Mouse (Mus musculus): ENCODE measurements at regions not wholly inside any gene's neighbourhood (a gene's known extent, or its start where the extent isn't known, plus 50 kb on each side); places are given as distances from the start of the nearest gene placed in this dataset.

DNA sequence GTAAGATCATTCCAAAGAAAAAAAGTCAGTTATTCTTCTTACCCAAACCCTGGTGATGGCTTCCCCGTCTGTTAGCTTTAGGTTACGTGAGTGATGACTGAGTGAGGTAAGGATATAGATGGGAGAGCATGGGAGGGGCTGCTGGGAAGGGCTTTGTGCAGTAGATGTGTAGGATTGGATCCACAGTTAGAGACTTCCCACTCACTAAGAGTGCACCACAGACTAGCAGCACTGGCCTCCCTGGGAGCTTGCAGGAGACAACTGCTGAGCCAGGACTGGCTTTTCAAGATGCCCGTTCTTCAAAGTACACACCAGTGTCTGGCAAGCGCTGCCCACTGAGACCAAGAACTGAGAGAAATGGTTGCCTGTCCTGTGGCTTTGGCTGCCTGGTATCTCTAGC, 62.0 kb upstream of the Ifne start:
- DNase-seq (ENCODE audit: low read depth), result no peak

GRCm38 (mm10) chr4:88940670-88941069, 60.7 kb upstream of the Ifne start:
- DNase-seq (ENCODE audit: low read depth), result no peak

- DNase-seq (ENCODE audit: low read depth), result no peak
Measured at GRCm38 (mm10) chr4:88939397-88939796, 59.4 kb upstream of the Ifne start.

- DNase-seq (ENCODE audit: low read depth), result no peak
Measured at GRCm38 (mm10) chr4:88938712-88939032, 58.7 kb upstream of the Ifne start.

- DNase-seq (ENCODE audit: low read depth), result peak; percentile 77
Measured at GRCm38 (mm10) chr4:88937866-88938711, 58.1 kb upstream of the Ifne start.

- DNase-seq (ENCODE audit: low read depth), result peak; percentile 62
Measured at GRCm38 (mm10) chr4:88936976-88937375, 57.0 kb upstream of the Ifne start.

- DNase-seq (ENCODE audit: low read depth), result no peak
Measured at GRCm38 (mm10) chr4:88935901-88936300, 55.9 kb upstream of the Ifne start.

GRCm38 (mm10) chr4:88935316-88935715, 55.3 kb upstream of the Ifne start:
- DNase-seq (ENCODE audit: low read depth), result peak; percentile 72

- no peak for DNase-seq (ENCODE audit: low read depth)
Measured at GRCm38 (mm10) chr4:88934266-88935025, 54.4 kb upstream of the Ifne start.

DNA sequence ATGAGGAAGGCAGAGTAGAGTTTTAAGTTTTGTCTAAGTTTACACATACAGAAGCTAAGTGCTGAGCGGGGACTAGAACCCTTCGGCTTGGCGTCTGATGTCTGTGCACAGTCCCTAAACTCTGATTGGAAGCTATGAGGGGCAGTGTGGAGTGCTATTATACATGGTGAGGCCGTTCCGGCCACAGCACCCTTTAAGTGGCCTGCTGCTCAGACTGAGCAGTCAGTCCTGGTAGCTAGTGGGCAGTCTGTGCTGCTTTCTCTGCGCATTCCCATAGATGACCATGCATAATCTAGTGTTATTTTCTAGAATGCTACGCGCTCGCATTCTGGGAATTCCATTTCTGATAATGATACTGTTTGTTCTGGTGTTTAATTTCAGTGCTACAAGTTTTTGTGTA, 51.2 kb upstream of the Ifne start:
- DNase-seq (ENCODE audit: low read depth), result no peak

Measured in 416B (cell line).